Mouse (Mus musculus) embryo, embryonic 10.5 days (tissue): ENCODE measurements around the gene Acta1.

Experiments used
- DNase-seq: peaks from one replicate; pipeline ENCODE4 v3.0.0-alpha.2; 2015; ENCODE audit warnings: low spot score

Acta1 gene

GRCm38 (mm10) chr8:123844341-123844740 lies 50.2 kb downstream of the Acta1 start:
- DNase-seq = no peak

DNA sequence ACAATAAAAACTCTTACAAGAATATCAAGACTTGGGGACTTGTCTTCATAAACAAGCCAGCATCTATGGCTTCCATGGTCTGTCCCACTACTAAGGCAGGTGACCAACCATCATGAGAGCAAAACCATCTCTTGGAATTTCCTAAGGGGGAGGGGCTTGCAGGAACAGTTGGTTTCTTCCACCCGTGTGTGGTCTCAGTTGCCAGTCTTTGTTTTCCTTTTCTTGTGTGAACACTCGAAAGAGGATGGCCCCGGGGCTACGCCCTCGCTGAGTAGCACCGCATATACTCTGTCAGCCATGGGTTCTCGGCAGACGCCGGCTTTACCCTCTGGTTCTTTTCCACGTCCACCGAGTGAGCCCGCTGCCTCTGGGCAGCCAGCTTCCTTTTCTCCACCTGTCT lies 52.5 kb downstream of the Acta1 start:
- no peak for DNase-seq
